Comparison of ENCODE assay signal across 17 mouse cellular contexts in genomic region chr5:38540898-38541297, GRCm38 (mm10).
"Had no signal": no experiment of that assay in that cellular context is flagged by ENCODE, and none has a peak within 500 bp of the region (broad histone marks: within the 10 kb centered on the region; RNA-seq: fewer than 3 reads in every experiment).

No protein-coding gene starts in this region.

- H3K4me2 ChIP-seq: lung, embryonic 15.5 days; midbrain, embryonic 11.5 days; midbrain, embryonic 13.5 days; midbrain, embryonic 15.5 days; neural tube, embryonic 12.5 days; stomach, embryonic 15.5 days had no signal

- H3K4me3 ChIP-seq: lung, embryonic 15.5 days; megakaryocyte, embryonic 14.5 days; midbrain, embryonic 13.5 days; midbrain, embryonic 15.5 days; neural tube, embryonic 12.5 days; stomach, embryonic 15.5 days had no signal

- H3K27ac ChIP-seq: lung, embryonic 15.5 days; macrophage; midbrain, embryonic 13.5 days; midbrain, embryonic 15.5 days; neural tube, embryonic 12.5 days; stomach, embryonic 15.5 days; stomach, postnatal 0 days had no signal

- H3K27me3 ChIP-seq: lung, embryonic 15.5 days; megakaryocyte, embryonic 14.5 days; midbrain, embryonic 13.5 days; midbrain, embryonic 15.5 days; neural tube, embryonic 12.5 days; stomach, embryonic 15.5 days had no signal

- DNase-seq: lung, adult 2 months; lung, postnatal 14 days; lung, postnatal 36 days; right cerebral cortex, postnatal 14 days; thymus, adult 2 months; thymus, postnatal 25 days; thymus, postnatal 4 days had no signal

- H3K9ac ChIP-seq: lung, embryonic 15.5 days; midbrain, embryonic 13.5 days; midbrain, embryonic 15.5 days; neural tube, embryonic 12.5 days; stomach, embryonic 15.5 days had no signal

- H3K4me1 ChIP-seq: lung, embryonic 15.5 days; midbrain, embryonic 13.5 days; midbrain, embryonic 15.5 days; neural tube, embryonic 12.5 days; stomach, embryonic 15.5 days had no signal

- H3K9me3 ChIP-seq: lung, embryonic 15.5 days; megakaryocyte, embryonic 14.5 days; midbrain, embryonic 13.5 days; midbrain, embryonic 15.5 days; neural tube, embryonic 12.5 days; stomach, embryonic 15.5 days had no signal

- ATAC-seq: lung, postnatal 0 days; midbrain, embryonic 13.5 days; midbrain, embryonic 15.5 days had no signal
